Mouse (Mus musculus): ENCODE data around the gene Ppm1h.

Gene Ppm1h

DNA sequence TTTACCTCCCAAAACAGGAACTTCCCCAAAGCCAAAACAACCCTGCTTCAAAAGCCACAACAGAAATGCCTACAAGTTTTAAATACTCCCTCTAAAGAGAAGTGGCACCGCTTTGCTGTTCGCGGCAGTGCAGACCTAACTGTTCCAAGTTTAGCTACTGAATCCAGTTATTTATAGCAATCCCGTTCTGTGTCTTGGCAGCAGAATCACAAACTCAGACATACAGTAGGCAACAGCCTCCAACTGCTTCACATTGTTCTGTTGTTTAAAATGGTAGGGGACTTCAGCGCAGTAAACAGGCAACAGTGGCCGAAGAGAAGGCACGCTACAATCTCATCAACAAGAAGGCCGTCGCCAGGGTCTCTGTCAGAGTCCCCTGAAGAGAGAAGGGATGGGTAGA, 312.5 kb downstream of the Ppm1h start:
- in situ Hi-C loops (cut with MboI, MseI): no loop called here

DNA sequence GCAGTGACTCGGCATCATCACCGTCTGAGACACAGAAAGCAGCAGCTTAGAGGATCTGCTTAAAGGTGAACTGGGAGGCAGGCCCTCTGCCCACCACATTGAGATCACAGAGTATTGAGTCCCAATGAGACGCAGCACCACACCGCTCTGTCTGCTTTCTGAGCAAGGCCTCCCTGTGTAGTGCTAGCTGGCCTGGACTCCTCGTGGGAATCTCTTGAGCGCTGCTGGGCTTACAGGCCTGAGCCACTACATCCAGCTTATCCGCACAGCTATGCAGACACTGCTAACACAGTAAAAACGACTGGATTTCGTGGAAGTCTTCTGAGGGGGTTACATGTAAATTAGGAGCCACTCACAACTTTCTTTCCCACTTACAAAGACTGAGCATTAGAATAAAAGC, 313.1 kb downstream of the Ppm1h start:
- in situ Hi-C loops (cut with MboI, MseI): no loop called here

DNA sequence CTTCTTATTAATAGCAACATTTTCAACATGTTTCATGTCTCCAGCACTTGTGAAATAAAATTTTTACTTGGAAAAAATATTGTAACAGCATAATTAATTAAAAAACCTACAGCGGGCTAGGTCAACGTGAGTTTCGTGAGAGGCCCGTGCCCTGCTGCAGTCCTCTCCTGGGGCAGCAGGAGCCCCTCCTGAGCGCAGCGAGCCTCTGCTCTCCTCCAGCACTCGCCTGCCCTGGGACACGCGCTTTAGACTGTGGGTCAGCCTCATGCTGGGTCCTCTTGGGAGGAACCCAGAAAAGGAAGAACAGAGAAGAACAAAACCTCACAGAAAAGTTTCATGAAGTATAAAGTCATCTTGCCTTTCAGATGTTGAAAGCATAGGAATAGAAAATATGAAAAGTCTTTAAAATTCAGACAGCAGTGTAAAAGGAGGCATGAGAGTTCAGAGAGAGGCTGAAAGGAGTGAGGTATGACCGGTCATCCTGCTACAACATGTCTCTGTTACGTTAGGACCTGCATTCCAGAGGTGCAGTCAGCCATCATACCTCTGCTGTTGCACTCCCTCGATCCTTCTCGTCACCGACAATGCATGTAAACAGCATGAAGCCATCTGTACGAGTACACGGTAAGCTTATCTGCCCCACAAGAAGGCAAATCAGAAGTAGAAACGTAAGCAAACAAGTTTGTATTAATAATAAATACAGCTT, 316.0 kb downstream of the Ppm1h start:
- in situ Hi-C loops (cut with MboI, MseI): no loop called here
